Mouse (Mus musculus) heart, embryonic 13.5 days (tissue): ENCODE data around the gene Arhgap15. TPM values are rescaled to one million over a fixed set of nuclear protein-coding genes. Genes with fewer than 3 reads are reported as not detected.

Experiments used
- ATAC-seq: fragments of 200-750 bp; cut with Nextera tagmentation; 2 replicates; pipeline ENCODE4 v1.8.0; 2017; ENCODE audit warnings: moderate TSS enrichment; ENCODE audit not compliant: insufficient number of reproducible peaks, low FRiP score, low TSS enrichment; ENCODE audit errors: extremely low read depth
- H3K27ac ChIP-seq: fragments of 300-500 bp; sonication (generic); replicated peaks from 2 replicates; pipeline ENCODE4 v1.5.1; 2015; ENCODE audit warnings: moderate library complexity, mild to moderate bottlenecking, inconsistent platforms
- H3K27me3 ChIP-seq: fragments of 300-500 bp; sonication (generic); replicated peaks from 2 replicates; pipeline ENCODE4 v1.6.1; 2015; ENCODE audit warnings: mild to moderate bottlenecking, inconsistent platforms
- H3K36me3 ChIP-seq: fragments of 300-500 bp; sonication (generic); 2 replicates; pipeline ENCODE4 v1.6.1; 2015; ENCODE audit warnings: mild to moderate bottlenecking, inconsistent platforms
- H3K4me1 ChIP-seq: fragments of 300-500 bp; sonication (generic); 2 replicates; pipeline ENCODE4 v1.6.1; 2015; ENCODE audit warnings: inconsistent platforms
- H3K4me2 ChIP-seq: fragments of 300-500 bp; sonication (generic); 2 replicates; pipeline ENCODE4 v1.6.1; 2015; ENCODE audit warnings: inconsistent platforms, mild to moderate bottlenecking, moderate library complexity
- H3K4me3 ChIP-seq: fragments of 300-500 bp; sonication (generic); 2 replicates; pipeline ENCODE4 v1.5.1; 2015; ENCODE audit warnings: moderate library complexity, mild to moderate bottlenecking, inconsistent platforms
- H3K9ac ChIP-seq: fragments of 300-500 bp; sonication (generic); 2 replicates; pipeline ENCODE4 v1.6.1; 2015; ENCODE audit warnings: inconsistent platforms, mild to moderate bottlenecking, moderate library complexity
- H3K9me3 ChIP-seq: fragments of 300-500 bp; sonication (generic); 2 replicates; pipeline ENCODE4 v1.6.1; 2016; ENCODE audit warnings: inconsistent platforms
- WGBS: fragments of 180-500 bp; shearing (Covaris S2); methylation state at CpG from one replicate; pipeline ENCODE4 v1.1.7; 2015; ENCODE audit warnings: mixed read lengths; 5-methylcytosine and 5-hydroxymethylcytosine counted together
- polyA plus RNA-seq: library from polyadenylated mRNA; unstranded; fragments of >200 nt; fragmentation: Nextera tagmentation; extraction: Ambion mirVana; gene quantifications from 2 replicates; pipeline ENCODE4 v1.2.1, GENCODE M21; 2015

The Arhgap15 gene
- polyA plus RNA-seq, 1 experiment from 2014 or later: 0.87 TPM

DNA sequence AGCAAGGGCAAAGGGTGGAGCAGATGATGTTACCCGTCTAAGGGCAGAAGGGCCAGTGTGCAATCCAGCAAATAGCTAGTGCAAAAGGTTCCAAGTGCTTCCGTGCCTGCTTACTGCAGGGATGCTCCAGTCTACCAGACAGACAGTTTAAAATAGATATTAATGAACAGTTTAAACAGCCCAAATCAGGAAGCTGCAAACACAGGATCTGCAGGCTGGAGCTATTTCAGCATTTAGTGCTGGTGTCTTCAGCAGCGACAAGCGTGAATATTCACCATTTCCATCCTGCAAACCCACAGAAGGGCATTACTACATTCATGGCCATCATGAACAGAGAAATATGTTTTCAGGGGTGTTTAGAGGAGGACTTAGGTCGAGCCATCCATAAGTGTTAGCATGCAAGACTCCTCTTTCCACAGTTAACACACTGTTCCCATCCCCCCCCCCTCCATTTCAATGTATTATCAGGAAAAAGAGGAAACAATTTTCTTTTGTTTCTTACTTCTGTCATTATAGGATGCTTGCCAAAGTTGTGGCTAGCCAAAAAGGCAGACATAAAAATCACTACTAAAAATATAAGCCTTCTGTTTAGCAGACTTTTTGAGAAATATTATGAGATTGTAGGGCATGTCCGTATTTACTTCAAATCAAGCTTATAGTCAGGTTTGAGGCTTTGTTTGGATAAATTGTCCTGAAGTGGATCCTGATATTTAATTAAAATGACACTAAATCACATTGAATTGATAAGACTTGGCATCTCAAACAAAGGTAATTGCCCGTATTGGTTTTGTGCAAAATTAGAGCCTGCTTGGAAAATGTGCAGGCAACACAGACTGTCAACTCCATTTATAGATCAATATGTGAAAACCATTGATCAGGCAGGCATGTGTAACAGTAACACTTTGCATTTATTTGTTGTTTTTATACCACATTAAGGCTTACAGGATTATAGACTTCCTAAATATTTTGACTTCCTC lies 35.4 kb downstream of the Arhgap15 start:
- 0 out of 2 replicates have a peak, but pooled peaks cover 3% of the 10 kb centered on the region for H3K4me1 ChIP-seq
- H3K27ac ChIP-seq: no peak overlapping the region
- no peaks in the 10 kb centered on the region for H3K36me3 ChIP-seq
- no peak overlapping the region for H3K4me2 ChIP-seq
- 54% methylated on average over 7 of the region's 7 CpGs for WGBS
- no peaks in the 10 kb centered on the region for H3K27me3 ChIP-seq
- H3K4me3 ChIP-seq: no peak overlapping the region
- no peaks in the 10 kb centered on the region for H3K9me3 ChIP-seq
- H3K9ac ChIP-seq: no peak overlapping the region
- no peak for ATAC-seq

DNA sequence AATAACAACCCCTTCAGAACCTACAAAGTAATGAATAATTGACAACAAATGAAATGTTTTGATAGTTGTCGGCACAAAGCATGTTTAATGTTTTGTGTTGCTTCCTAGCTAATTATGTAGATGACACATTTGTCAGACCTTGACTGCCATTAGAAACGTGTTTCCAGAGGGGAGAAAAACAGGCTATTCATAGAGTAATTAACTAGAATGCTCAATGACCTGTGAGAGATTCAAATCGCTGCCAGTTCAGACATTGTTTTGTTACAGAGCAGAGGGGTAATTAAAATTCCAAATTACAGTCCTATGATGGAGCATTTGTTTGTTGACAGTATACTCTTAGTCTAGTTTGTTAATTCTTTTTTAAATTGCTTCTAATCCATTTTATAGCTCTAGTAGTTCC lies 37.5 kb downstream of the Arhgap15 start:
- ATAC-seq: no peak

DNA sequence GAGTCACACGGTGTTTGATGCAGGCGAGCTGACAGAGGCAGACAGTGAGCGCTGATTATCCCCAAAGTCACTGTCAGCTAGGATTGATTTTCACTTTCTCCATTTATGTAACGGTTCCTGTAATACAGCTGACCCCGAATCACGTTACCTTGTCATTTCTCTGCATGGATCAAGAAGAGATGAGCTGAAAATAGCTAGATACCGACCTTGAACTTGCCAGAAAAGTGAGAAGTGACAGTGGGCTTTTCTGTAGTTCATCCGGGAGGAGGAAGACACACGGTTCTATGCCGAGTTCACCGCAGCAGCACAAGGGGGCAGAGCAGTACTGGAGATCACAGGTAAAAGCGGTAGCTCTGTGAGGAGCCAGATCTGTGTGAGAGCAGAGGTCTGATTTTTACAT lies 38.5 kb downstream of the Arhgap15 start:
- no peaks in the 10 kb centered on the region for H3K36me3 ChIP-seq
- H3K9ac ChIP-seq: no peak overlapping the region
- H3K4me1 ChIP-seq: 0 out of 2 replicates have a peak, but pooled peaks cover 3% of the 10 kb centered on the region
- no peaks in the 10 kb centered on the region for H3K27me3 ChIP-seq
- H3K27ac ChIP-seq: no peak overlapping the region
- H3K4me3 ChIP-seq: no peak overlapping the region
- no peak for ATAC-seq
- H3K4me2 ChIP-seq: no peak overlapping the region
- WGBS: 34% methylated on average over 12 of the region's 12 CpGs
- no peaks in the 10 kb centered on the region for H3K9me3 ChIP-seq

More for the DNA sequence above, 37.5 kb downstream of the Arhgap15 start:
- H3K9me3 ChIP-seq: no peaks in the 10 kb centered on the region
- no peaks in the 10 kb centered on the region for H3K27me3 ChIP-seq
- H3K4me3 ChIP-seq: no peak overlapping the region
- H3K4me1 ChIP-seq: 0 out of 2 replicates have a peak, but pooled peaks cover 3% of the 10 kb centered on the region
- WGBS: 56% methylated on average over 3 of the region's 3 CpGs
- no peak overlapping the region for H3K4me2 ChIP-seq
- H3K36me3 ChIP-seq: no peaks in the 10 kb centered on the region
- H3K9ac ChIP-seq: no peak overlapping the region
- no peak overlapping the region for H3K27ac ChIP-seq

DNA sequence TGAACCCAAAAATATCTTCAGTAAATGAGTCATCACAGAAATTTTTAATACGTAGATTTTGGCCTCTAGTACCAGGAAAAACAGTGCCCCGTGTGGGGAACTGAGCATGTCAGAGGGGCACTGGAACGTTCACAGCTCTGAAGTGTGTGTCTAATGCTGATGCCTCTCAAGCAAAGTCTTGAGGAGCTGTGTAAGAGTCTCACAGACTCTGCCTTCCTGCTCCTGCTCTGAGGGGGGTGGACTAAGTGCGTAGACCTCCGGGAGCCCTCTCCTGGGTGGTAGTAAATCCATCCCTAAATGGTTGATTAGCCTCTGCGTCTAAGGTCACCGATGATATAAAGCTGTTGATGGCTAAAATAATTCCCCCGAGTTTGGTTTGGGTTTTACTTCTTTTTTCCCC lies 39.9 kb downstream of the Arhgap15 start:
- no peak overlapping the region for H3K9ac ChIP-seq
- ATAC-seq: no peak
- 71% methylated on average over 8 of the region's 8 CpGs for WGBS
- no peak overlapping the region for H3K4me2 ChIP-seq
- no peaks in the 10 kb centered on the region for H3K9me3 ChIP-seq
- H3K36me3 ChIP-seq: no peaks in the 10 kb centered on the region
- H3K27ac ChIP-seq: no peak overlapping the region
- H3K4me1 ChIP-seq: 0 out of 2 replicates have a peak, but pooled peaks cover 3% of the 10 kb centered on the region
- no peaks in the 10 kb centered on the region for H3K27me3 ChIP-seq
- no peak overlapping the region for H3K4me3 ChIP-seq

DNA sequence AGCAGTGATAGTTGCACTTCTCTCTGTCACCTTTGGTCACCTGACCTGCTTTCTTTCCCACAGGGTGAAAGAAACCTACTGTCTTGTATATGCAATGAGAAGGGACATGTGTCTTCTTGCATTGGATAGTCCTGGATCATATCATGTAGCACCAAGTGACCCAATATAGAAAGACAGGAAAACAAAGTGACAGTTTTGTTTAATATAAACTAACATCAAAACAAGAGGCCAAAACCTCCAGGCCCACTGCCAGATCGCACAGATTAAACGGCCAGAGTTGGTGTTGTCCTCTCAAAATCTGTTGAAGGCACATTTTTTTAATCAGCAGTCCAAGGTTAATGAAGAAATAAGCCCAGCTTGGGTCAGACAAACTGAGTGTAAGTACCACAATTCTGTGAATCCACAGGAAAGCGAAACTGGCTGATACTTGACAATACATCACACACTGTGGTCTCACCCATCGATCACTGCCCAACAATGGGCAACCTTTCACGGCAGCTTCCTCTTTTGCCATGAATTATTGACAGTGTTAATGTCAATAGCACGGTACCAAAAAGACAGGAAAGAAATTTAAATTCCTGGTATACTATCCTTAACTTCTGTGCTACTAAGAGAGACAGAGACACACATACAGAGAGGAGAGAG lies 41.5 kb downstream of the Arhgap15 start:
- no peak for ATAC-seq
- no peak overlapping the region for H3K4me3 ChIP-seq
- H3K9me3 ChIP-seq: no peaks in the 10 kb centered on the region
- no peak overlapping the region for H3K9ac ChIP-seq
- 66% methylated on average over 6 of the region's 6 CpGs for WGBS
- H3K4me2 ChIP-seq: no peak overlapping the region
- H3K27ac ChIP-seq: no peak overlapping the region
- no peaks in the 10 kb centered on the region for H3K27me3 ChIP-seq
- no peaks in the 10 kb centered on the region for H3K36me3 ChIP-seq
- H3K4me1 ChIP-seq: no peaks in the 10 kb centered on the region

DNA sequence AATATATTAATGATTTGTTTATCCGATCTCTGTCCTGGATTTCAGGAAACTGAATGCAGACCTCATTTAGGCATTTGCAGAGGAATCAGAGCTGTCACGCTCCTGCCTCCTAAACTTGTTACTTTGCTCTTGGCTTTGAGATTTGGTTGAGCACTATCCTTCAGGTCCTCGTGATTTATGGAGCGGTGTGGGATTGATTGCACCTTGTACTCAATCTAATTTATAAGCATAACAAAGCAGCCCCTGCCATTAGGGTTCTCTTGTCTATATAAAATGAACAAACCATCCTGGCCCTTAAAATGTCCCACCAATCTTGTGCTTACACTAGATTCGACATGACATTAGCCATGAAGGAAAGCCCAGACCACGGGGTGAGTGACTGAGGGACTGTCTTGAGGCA lies 43.0 kb downstream of the Arhgap15 start:
- H3K9ac ChIP-seq: no peak overlapping the region
- H3K9me3 ChIP-seq: no peaks in the 10 kb centered on the region
- ATAC-seq: no peak
- H3K27ac ChIP-seq: no peak overlapping the region
- no peak overlapping the region for H3K4me3 ChIP-seq
- H3K36me3 ChIP-seq: no peaks in the 10 kb centered on the region
- WGBS: 68% methylated on average over 6 of the region's 6 CpGs
- H3K4me1 ChIP-seq: no peaks in the 10 kb centered on the region
- H3K27me3 ChIP-seq: no peaks in the 10 kb centered on the region
- H3K4me2 ChIP-seq: no peak overlapping the region

DNA sequence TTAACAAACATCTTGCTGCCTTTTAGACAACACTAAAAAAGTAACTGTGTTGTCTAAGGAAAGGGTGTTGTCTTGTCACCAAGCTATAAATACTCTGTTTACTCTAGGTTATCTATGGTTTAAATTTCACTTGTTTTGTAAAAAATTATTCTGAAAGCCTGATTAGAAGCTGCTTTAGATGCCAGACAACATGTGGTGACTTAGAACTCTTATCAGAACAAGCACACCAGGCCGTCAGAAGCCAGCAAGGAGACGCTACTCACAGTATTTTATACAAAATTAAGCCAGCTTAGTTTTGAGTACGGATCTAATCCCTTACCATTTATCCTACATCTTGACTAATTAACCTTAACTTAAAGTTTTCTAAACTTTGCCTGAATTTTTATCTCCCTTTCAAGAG lies 44.5 kb downstream of the Arhgap15 start:
- 41% methylated on average over 3 of the region's 3 CpGs for WGBS
- H3K4me2 ChIP-seq: no peak overlapping the region

DNA sequence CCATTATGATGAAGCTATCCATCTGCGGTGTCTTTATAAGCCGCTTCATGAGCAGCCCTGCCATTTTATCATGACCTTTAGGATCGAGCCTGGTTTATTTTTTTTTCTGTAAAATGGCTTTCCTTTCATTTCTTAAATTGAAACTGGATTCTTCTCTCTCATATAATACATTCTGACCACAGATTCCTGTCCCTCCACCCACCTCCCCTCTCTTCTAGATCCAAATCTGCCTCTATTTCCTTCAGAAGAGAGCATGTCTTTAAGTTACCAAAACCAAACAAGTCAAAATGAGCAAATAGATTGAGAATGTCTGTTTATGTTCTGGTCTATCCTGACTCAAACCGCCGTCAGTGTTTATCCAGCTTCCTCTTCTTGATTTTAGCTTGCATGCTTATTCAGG lies 46.1 kb downstream of the Arhgap15 start:
- no peak overlapping the region for H3K4me3 ChIP-seq
- no peaks in the 10 kb centered on the region for H3K4me1 ChIP-seq
- no peaks in the 10 kb centered on the region for H3K27me3 ChIP-seq
- no peaks in the 10 kb centered on the region for H3K36me3 ChIP-seq
- H3K9ac ChIP-seq: no peak overlapping the region
- no peak overlapping the region for H3K27ac ChIP-seq
- no peak overlapping the region for H3K4me2 ChIP-seq
- 73% methylated on average over 5 of the region's 5 CpGs for WGBS
- no peak for ATAC-seq
- H3K9me3 ChIP-seq: no peaks in the 10 kb centered on the region

More for the DNA sequence above, 44.5 kb downstream of the Arhgap15 start:
- no peaks in the 10 kb centered on the region for H3K4me1 ChIP-seq
- H3K9me3 ChIP-seq: no peaks in the 10 kb centered on the region
- H3K27me3 ChIP-seq: no peaks in the 10 kb centered on the region
- H3K4me3 ChIP-seq: no peak overlapping the region
- ATAC-seq: no peak
- no peaks in the 10 kb centered on the region for H3K36me3 ChIP-seq
- no peak overlapping the region for H3K9ac ChIP-seq
- no peak overlapping the region for H3K27ac ChIP-seq

DNA sequence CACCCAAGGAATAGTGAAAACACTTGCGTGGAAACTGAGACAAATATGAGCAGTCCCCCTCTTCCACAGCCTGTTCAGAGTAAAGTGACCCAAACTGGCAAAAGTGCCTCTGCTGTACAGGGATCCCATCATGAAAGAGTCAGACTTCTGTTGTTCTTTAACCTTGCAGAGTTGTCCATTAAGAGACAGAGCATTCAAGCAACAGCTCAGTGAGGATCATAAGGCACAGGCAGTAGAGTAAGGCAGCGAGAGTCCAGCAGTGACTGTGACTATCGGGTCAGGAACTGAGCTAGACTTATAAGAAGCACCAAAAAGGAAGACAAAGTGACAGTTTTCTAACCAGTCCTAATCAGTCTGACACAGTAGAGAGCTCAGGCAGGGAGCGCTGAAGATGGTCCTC lies 47.8 kb downstream of the Arhgap15 start:
- Histone ChIP-seq H3K4me1 (no peaks in the 10 kb centered on the region), H3K27me3 (no peaks in the 10 kb centered on the region), H3K27ac (no peak overlapping the region), H3K9me3 (no peaks in the 10 kb centered on the region), H3K4me2 (no peak overlapping the region), H3K4me3 (no peak overlapping the region), H3K9ac (no peak overlapping the region), H3K36me3 (no peaks in the 10 kb centered on the region)
- WGBS: 82% methylated on average over 4 of the region's 4 CpGs
- no peak for ATAC-seq

DNA sequence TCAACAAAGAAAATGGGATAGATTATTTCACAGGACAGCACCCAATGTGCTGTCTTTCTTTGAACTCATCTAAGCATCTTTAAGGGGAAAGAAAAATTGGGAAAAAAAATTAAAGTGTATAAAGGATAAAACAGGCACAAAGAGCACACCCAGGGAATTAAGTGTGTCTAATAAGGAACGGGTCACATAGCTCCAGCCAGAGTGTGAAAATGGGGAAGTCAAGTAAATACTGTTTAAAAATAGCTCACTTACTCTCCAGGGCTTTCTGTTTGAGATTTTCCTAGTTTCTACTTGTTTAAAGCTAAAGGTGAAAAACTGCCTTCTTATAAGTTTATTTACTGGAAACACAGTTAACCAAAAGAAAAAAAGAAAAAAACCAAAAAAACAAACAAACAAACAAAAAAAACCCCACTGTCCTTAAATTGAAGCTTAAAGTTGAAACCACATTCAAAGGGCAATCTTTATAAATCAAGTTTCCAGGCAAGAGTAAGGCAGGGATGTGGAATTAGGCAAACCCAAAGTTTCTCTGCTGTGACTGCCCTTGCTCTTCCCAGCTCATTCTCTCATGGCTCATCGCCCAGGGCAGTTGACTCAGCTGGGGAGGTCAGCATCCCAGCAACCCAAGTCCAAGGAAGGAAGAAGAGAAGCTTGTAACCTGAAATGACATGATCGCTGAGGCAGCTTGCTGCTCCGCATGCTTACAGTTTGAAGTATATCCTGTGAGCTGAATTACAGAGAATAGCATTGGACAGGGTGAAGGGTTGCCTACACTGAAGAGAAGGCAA lies 57.5 kb downstream of the Arhgap15 start:
- WGBS: 66% methylated on average over 4 of the region's 4 CpGs
- H3K36me3 ChIP-seq: no peaks in the 10 kb centered on the region

More for the DNA sequence above, 57.5 kb downstream of the Arhgap15 start:
- Histone ChIP-seq H3K9me3 (no peaks in the 10 kb centered on the region), H3K27me3 (no peaks in the 10 kb centered on the region), H3K4me1 (no peaks in the 10 kb centered on the region), H3K4me3 (no peak overlapping the region), H3K9ac (no peak overlapping the region), H3K4me2 (no peak overlapping the region), H3K27ac (no peak overlapping the region)
- no peak for ATAC-seq
